Mouse (Mus musculus): ENCODE measurements around the gene Scrn2. TPM values are rescaled to one million over a fixed set of nuclear protein-coding genes. Genes with fewer than 3 reads are reported as not detected.

Gene Scrn2
- total and polyA plus RNA-seq, 2 experiments from 2014 or later, result 12.4 to 24.0 TPM

- H3K9me3 ChIP-seq (ENCODE audit: low read length), result no peaks in the 10 kb centered on the region
- 50% methylated on average over 1 of the region's 1 CpGs for WGBS
- DNase-seq (ENCODE audit: low spot score), result peak; percentile 72
- TF ChIP-seq CTCF (IDR thresholded peaks at IDR 0.05; ENCODE audit: low read depth), result no peak
- H3K9ac ChIP-seq (replicated peaks; ENCODE audit: low read length), result no peak overlapping the region
- peak overlapping the region; percentile 9; the same call in 1 of the 2 replicates for H3K27ac ChIP-seq
- H3K4me2 ChIP-seq (ENCODE audit: low read depth, low read length), result no peak overlapping the region
- 0 out of 2 replicates have a peak, but pooled peaks cover 9% of the 10 kb centered on the region for H3K36me3 ChIP-seq (ENCODE audit: insufficient read depth, low read length)
- peak; percentile 79 for ATAC-seq
- H3K27me3 ChIP-seq (ENCODE audit: insufficient read depth, low read length), result no peaks in the 10 kb centered on the region
- H3K4me3 ChIP-seq (ENCODE audit: low read length), result no peak overlapping the region
- no peaks in the 10 kb centered on the region for H3K4me1 ChIP-seq (ENCODE audit: insufficient read depth, low read length)
These were observed 39.6 kb downstream of the Scrn2 start for GRCm38 (mm10) chr11:97069333-97069732.

DNA sequence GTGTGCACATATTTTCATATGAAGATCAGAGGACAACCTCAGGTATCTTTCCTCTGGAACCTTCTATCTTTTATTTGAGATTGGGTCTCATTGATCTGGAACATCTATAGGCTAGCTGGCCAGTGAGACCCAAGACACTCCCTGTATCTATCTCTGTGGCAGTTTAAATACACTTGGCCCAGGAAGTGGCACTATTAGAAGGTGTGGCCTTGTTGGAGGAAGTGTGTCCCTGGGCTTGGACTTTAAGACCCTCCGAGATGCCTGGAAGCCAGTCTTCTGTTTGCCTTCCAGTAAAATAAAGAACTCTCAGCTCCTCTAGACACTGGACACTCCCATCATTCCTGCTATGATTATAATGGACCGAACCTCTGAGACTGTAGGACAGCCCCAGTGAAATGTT is 40.0 kb downstream of the Scrn2 start:
- Histone ChIP-seq H3K4me1 (ENCODE audit: insufficient read depth, low read length) (no peaks in the 10 kb centered on the region), H3K27ac (peak overlapping the region; percentile 9; the same call in 1 of the 2 replicates), H3K27me3 (ENCODE audit: insufficient read depth, low read length) (no peaks in the 10 kb centered on the region), H3K9me3 (ENCODE audit: low read length) (no peaks in the 10 kb centered on the region), H3K4me3 (ENCODE audit: low read length) (no peak overlapping the region), H3K36me3 (ENCODE audit: insufficient read depth, low read length) (0 out of 2 replicates have a peak, but pooled peaks cover 9% of the 10 kb centered on the region), H3K4me2 (ENCODE audit: low read depth, low read length) (no peak overlapping the region), H3K9ac (replicated peaks; ENCODE audit: low read length) (no peak overlapping the region)
- no peak for TF ChIP-seq CTCF (IDR thresholded peaks at IDR 0.05; ENCODE audit: low read depth)
- DNase-seq (ENCODE audit: low spot score) (no peak), ATAC-seq (no peak)
- 86% methylated on average over 2 of the region's 2 CpGs for WGBS

DNA sequence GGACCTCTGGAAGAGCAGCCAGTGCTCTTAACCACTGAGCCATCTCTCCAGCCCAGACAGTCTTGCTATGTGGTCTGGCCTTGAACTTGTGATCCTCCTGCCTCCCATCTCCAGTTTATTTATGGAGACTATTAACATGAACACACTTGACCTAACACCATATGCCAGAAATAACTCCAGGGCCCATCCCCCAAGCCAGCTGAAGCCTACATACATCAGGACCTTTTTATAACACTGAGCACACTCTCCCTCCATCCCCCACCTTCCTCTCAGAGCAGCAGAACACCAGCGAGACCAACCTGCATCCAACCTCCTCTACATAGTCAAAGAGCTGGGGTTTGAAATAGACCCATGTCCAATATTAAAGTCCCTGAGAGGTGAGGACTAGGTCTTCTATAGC is 41.4 kb downstream of the Scrn2 start:
- no peak for TF ChIP-seq CTCF (IDR thresholded peaks at IDR 0.05; ENCODE audit: low read depth)
- Histone ChIP-seq H3K4me2 (ENCODE audit: low read depth, low read length) (no peak overlapping the region), H3K4me1 (ENCODE audit: insufficient read depth, low read length) (no peaks in the 10 kb centered on the region), H3K9ac (replicated peaks; ENCODE audit: low read length) (no peak overlapping the region), H3K36me3 (ENCODE audit: insufficient read depth, low read length) (0 out of 2 replicates have a peak, but pooled peaks cover 9% of the 10 kb centered on the region), H3K27ac (no peak overlapping the region), H3K4me3 (ENCODE audit: low read length) (no peak overlapping the region), H3K9me3 (ENCODE audit: low read length) (no peaks in the 10 kb centered on the region), H3K27me3 (ENCODE audit: insufficient read depth, low read length) (no peaks in the 10 kb centered on the region)
- DNase-seq (ENCODE audit: low spot score), result no peak
- WGBS, result 70% methylated on average over 1 of the region's 1 CpGs
- ATAC-seq, result no peak

GRCm38 (mm10) chr11:97072533-97072932 is 42.8 kb downstream of the Scrn2 start:
- H3K9ac ChIP-seq (replicated peaks; ENCODE audit: low read length), result no peak overlapping the region
- no peaks in the 10 kb centered on the region for H3K9me3 ChIP-seq (ENCODE audit: low read length)
- H3K4me2 ChIP-seq (ENCODE audit: low read depth, low read length), result no peak overlapping the region
- 30% methylated on average over 3 of the region's 3 CpGs for WGBS
- H3K27ac ChIP-seq, result no peak overlapping the region
- H3K4me1 ChIP-seq (ENCODE audit: insufficient read depth, low read length), result no peaks in the 10 kb centered on the region
- TF ChIP-seq CTCF (IDR thresholded peaks at IDR 0.05; ENCODE audit: low read depth), result peak; percentile 94
- ATAC-seq (peak; percentile 63), DNase-seq (ENCODE audit: low spot score) (peak; percentile 89)
- 0 out of 2 replicates have a peak, but pooled peaks cover 4% of the 10 kb centered on the region for H3K36me3 ChIP-seq (ENCODE audit: insufficient read depth, low read length)
- no peak overlapping the region for H3K4me3 ChIP-seq (ENCODE audit: low read length)
- H3K27me3 ChIP-seq (ENCODE audit: insufficient read depth, low read length), result no peaks in the 10 kb centered on the region

DNA sequence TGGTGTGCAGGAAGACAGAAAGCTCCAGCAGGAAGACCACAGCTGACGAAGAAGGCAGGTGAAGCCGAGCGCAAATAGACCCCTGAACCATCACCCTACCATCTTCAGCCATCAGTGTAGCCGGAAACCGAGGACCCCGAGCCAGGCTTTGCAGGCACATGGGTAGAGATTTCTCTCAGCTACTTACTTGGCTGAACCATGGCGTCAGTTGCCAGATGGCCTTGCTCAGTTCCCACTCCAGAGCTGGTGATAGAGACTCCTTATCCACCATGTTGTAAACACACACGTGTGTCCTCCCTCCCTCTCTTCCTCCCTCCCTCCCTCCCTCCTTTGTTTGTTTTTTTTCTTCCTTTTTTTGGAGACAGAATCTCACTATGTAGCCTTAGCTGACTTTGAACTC is 44.5 kb downstream of the Scrn2 start:
- no peaks in the 10 kb centered on the region for H3K36me3 ChIP-seq (ENCODE audit: insufficient read depth, low read length)
- no peak overlapping the region for H3K9ac ChIP-seq (replicated peaks; ENCODE audit: low read length)
- ATAC-seq, result no peak
- 75% methylated on average over 8 of the region's 8 CpGs for WGBS
- H3K4me2 ChIP-seq (ENCODE audit: low read depth, low read length), result no peak overlapping the region
- H3K27me3 ChIP-seq (ENCODE audit: insufficient read depth, low read length), result no peaks in the 10 kb centered on the region
- TF ChIP-seq CTCF (IDR thresholded peaks at IDR 0.05; ENCODE audit: low read depth), result no peak
- no peak overlapping the region for H3K27ac ChIP-seq
- no peak for DNase-seq (ENCODE audit: low spot score)
- no peaks in the 10 kb centered on the region for H3K9me3 ChIP-seq (ENCODE audit: low read length)
- no peaks in the 10 kb centered on the region for H3K4me1 ChIP-seq (ENCODE audit: insufficient read depth, low read length)
- no peak overlapping the region for H3K4me3 ChIP-seq (ENCODE audit: low read length)

GRCm38 (mm10) chr11:97078751-97079150 is 49.0 kb downstream of the Scrn2 start:
- no peak for TF ChIP-seq CTCF (IDR thresholded peaks at IDR 0.05; ENCODE audit: low read depth)
- WGBS, result 64% methylated on average over 4 of the region's 4 CpGs
- no peak for DNase-seq (ENCODE audit: low spot score)
- H3K36me3 ChIP-seq (ENCODE audit: insufficient read depth, low read length), result no peaks in the 10 kb centered on the region
- H3K4me3 ChIP-seq (ENCODE audit: low read length), result no peak overlapping the region
- no peak overlapping the region for H3K4me2 ChIP-seq (ENCODE audit: low read depth, low read length)
- H3K4me1 ChIP-seq (ENCODE audit: insufficient read depth, low read length), result no peaks in the 10 kb centered on the region
- ATAC-seq, result no peak
- no peak overlapping the region for H3K27ac ChIP-seq
- H3K9me3 ChIP-seq (ENCODE audit: low read length), result no peaks in the 10 kb centered on the region
- no peaks in the 10 kb centered on the region for H3K27me3 ChIP-seq (ENCODE audit: insufficient read depth, low read length)
- H3K9ac ChIP-seq (replicated peaks; ENCODE audit: low read length), result no peak overlapping the region

- Histone ChIP-seq H3K27ac (no peak overlapping the region), H3K9ac (replicated peaks; ENCODE audit: low read length) (no peak overlapping the region), H3K36me3 (ENCODE audit: insufficient read depth, low read length) (no peaks in the 10 kb centered on the region), H3K27me3 (ENCODE audit: insufficient read depth, low read length) (no peaks in the 10 kb centered on the region), H3K9me3 (ENCODE audit: low read length) (no peaks in the 10 kb centered on the region), H3K4me2 (ENCODE audit: low read depth, low read length) (no peak overlapping the region), H3K4me1 (ENCODE audit: insufficient read depth, low read length) (no peaks in the 10 kb centered on the region), H3K4me3 (ENCODE audit: low read length) (no peak overlapping the region)
- DNase-seq (ENCODE audit: low spot score), result peak; percentile 9
- WGBS, result 39% methylated on average over 9 of the region's 9 CpGs
- no peak for ATAC-seq
- no peak for TF ChIP-seq CTCF (IDR thresholded peaks at IDR 0.05; ENCODE audit: low read depth)
These were observed 50.6 kb downstream of the Scrn2 start for GRCm38 (mm10) chr11:97080291-97080690.

Data from hindbrain, postnatal 0 days (tissue).